Mouse (Mus musculus): ENCODE data around the gene Cfap221.

Cfap221 gene

DNA sequence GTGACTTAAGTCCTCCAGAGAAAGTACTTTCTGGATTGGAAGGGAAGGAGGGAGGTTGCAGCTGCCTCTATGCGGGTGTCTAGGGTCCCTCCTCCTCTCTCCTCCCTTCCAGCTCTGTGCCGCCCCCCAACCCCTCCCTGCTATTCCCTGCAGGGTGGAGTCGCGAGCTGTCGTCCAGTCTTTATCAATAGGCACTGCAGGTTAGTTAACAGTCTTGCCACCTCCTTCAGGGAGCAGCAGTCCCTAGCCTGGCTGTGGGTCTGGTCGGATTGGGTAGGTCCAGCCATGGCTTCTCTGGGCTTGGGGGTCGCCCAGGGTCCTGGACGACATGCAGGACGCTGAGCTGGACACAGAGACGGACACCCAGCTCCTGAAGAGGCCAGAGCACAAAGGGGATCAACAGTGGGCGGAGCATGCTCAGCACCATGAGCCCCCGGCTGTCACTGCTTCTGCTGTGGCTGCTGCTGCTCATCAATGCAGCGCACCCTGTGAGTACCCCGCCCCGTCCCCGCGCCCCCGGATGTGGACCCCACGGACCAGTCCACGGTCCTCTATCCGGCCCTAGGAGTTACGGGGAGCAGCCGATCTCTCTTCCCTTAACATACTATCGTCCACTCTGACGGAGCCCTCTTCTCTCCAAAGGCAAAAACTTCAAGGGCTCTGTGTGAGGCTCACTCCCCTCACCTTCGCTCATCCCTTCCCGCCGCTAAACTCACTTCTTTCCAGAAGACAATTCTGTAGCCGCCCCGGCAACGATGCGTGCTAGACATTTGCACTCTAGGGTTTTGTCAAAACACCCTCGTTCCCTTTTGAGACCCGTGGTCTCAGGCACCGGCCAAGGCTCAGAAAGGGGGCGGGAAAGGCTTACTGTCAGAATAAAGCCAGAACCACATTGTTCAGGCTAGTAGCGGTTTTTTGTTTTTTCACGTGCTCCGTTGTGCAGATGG is 10.1 kb upstream of the Cfap221 start, which contains the start of gene Sctr:
TSS of gene Sctr (plus strand) at position 51 of the 947 bp plus-strand sequence.
- no peak for DNase-seq

GRCm38 (mm10) chr1:119997644-119998043 is 610 bp upstream of the Cfap221 start:
- DNase-seq, result peak; percentile 72 to 84

DNA sequence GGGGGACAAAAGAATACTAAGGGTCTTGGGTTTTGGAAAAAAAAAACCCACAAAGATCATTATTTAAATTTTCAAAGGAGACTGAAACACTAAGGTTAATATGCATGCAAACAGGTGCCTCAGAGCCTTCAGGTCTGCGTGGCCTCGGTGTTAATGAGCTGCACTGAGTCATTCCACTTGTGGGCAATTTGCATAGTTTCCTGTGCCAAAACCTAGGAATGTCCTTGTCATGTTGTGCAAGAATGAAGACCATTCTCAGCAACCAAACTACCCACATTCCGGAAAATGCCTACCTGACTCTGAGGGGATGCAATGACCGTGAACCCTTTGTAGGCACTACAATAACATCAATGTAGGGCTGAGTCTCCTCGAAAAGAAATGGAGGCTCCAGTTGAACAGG is 10.5 kb downstream of the Cfap221 start:
- peak; percentile 19 to 29 for DNase-seq

DNA sequence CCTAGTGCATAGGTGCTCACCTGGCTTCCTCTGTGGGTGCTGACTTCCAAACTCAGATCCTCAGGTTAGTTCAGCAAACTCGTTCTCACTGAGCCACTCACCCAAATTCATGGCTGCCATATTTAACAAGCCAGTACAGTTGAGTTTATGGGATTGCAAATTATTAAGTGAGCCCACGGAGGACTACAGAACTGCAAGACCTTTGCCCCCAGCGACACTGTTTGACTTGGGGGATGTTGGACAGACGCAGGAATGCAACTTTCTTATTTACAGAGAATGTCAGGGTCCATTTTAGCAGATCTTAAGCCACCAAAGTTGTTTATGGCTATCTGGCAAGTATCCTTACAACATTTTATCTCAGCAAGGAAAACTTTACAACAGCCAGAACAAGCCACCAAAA is 21.9 kb downstream of the Cfap221 start:
- no peak for DNase-seq

GRCm38 (mm10) chr1:119973117-119973516 is 23.9 kb downstream of the Cfap221 start:
- DNase-seq, result no peak

GRCm38 (mm10) chr1:119965804-119966514 is 31.1 kb downstream of the Cfap221 start:
- DNase-seq, result peak; percentile 2 to 47

DNA sequence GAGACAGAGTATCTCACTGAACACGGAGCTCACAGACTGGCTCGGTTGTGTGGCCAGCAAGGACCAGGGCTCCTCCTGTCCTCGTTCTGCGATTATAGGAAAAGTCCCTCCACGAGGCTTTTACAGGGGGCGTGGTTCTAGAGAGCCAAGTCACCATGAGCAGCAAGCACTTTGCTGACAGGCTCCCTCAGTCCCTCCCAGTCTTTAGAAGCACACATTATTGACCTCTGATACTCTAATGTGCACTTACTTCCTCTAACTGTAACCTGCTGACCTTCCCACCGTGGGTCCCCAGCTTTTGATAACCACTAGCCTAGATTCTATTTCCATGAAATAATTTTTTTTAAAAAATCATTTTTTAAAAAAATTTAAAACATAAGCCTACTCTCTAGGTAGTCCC is 37.1 kb downstream of the Cfap221 start:
- DNase-seq, result no peak

- DNase-seq, result no peak
These were observed 37.6 kb downstream of the Cfap221 start for GRCm38 (mm10) chr1:119959464-119959863.

DNA sequence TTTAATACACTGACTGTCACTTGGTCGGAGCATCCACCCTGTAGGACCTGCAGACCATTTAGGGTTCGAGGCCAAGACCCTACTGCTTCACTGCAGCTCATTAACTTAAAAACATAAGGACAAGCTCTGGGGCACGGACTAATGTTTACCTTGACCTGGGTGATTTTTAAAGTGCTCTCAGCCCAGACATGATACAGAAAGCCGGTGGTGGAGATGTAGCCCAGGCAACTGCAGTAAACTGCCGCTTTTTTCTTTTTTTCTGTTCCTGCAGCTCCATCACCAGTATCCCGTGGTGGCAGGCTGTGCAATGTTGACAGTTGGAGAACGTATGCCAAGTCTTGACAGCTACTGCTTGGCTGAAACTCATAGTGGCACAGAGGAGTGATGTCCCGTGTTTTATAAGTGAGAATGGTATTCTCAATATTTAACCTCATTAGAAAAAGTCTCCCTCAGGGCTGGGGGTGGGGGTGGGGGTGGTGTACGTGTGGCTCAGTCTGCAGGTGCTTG is 39.3 kb downstream of the Cfap221 start:
- DNase-seq, result no peak

GRCm38 (mm10) chr1:119954680-119955079 is 42.4 kb downstream of the Cfap221 start:
- DNase-seq, result no peak

DNA sequence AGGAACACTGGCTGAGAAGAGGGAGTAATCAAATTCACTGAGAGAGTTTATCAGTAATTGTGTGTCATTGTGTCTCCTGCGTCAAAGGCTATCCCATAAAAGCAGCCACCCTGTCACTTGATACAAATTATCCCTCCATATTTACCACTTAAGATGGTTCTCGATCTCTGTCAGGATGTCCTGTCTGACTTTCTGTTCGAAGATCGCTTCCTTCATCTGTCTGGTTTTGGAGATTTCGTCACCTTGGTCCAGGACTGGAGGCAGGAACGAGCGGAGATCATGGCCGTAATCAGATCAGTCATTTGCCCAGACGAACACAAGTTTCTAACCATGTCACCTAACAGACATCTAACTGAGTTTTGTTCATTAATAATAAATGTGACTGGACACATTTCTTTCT is 43.6 kb downstream of the Cfap221 start:
- no peak for DNase-seq

GRCm38 (mm10) chr1:119950086-119950485 is 46.9 kb downstream of the Cfap221 start:
- no peak for DNase-seq

GRCm38 (mm10) chr1:119936861-119937260 is 60.2 kb downstream of the Cfap221 start:
- DNase-seq, result no peak

- no peak for DNase-seq
These were observed 65.4 kb downstream of the Cfap221 start for GRCm38 (mm10) chr1:119931421-119932150.

DNA sequence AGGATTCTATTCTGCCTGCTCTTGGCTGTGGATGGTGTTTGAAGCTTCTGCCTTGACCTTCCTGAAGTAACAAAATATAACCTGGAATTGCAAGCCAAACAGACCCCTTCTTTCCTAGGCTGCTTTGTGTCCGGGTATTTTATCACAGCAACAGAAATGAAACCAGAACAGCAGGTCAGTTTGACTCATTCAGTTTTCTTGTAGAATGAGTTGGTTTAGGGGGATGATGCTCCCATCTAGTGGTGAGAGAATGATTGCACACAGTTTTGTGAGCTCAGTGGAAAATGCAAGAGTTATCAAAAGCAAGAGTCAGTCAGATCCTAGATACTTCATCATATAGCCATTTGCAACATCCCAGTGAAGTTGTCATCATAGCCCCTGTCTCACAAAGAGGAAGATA is 67.3 kb downstream of the Cfap221 start:
- DNase-seq, result peak; percentile 14 to 34

DNA sequence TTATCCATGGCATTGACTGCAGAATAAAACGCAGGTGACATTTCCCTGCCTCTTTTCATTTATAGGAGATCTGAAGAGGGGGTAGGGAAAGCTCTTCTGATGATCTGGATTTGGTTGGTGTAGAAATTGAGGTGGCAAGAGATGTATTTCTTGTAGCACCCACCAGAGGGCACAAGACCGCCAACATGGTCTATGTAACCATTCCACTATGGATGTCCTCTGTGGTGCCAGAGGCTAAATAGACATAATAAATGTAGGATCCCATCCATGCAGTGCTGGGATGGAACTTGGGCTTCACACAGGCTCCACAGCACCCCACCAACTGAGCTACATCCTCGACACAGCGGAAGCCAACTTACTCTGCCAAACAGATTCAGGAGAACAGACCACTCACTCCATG is 77.7 kb downstream of the Cfap221 start:
- DNase-seq, result peak; percentile 11 to 61

DNA sequence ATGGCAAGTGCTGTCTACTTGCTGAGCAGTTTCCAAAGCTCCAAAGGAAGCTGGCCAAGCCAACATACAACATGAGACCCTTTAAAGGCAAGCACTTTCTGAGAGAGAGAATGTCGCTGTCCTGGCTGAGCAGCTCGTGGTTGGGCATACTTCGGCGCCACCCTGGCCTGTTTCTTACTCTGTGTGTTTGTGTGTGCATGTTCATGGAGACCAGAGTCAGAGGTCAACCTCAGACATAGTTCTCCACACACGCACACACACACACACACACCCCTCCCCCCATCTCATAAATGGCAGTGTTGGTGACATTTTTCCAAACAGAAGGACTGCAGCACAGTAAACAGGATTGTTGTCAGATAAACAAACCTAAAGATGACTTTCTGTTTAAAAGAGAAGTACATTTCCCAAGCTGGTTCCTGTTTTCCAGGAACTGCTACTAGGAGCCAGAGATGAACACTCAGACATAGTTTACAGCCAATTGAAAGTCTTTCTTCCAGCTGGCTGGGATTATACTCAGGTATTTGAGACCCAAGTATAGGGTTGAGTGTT is 80.1 kb downstream of the Cfap221 start:
- no peak for DNase-seq

GRCm38 (mm10) chr1:119912953-119913814 is 83.8 kb downstream of the Cfap221 start, which contains the start of gene Tmem177:
Tmem177 (minus strand) TSS chr1:119913208.
- peak; percentile 97 to 99 for DNase-seq

- DNase-seq, result peak in 1 of 2 experiments; percentile 12
These were observed 89.8 kb downstream of the Cfap221 start for GRCm38 (mm10) chr1:119907206-119907748.

- no peak for DNase-seq
These were observed 93.8 kb downstream of the Cfap221 start for GRCm38 (mm10) chr1:119903231-119903620.
